Mouse (Mus musculus): ENCODE measurements around the gene Gm49325. TPM values are rescaled to one million over a fixed set of nuclear protein-coding genes. Genes with fewer than 3 reads are reported as not detected.

Gm49325 gene
- polyA plus RNA-seq, 1 experiment from 2014 or later: 1.9 TPM

MicroRNAs within 50 kb of the gene (microRNA counts, 519-probe panel; counts per million panel counts)
- 1,639 counts per million, percentile 9 among the panel's probes with 10 or more counts for microRNA mmu-miR-1930

Small RNA genes lying within 50 kb of the gene (microRNA-seq; reads per million reads assigned to microRNA genes)
- 9.6 reads per million, percentile 28 among the genes with 10 or more reads in this experiment for gene Mir1930

Other genes with a start within 250 kb of the Gm49325 start
- gene Adarb1, start 187.9 kb upstream of the Gm49325 start, polyA plus RNA-seq (2015; fragmentation: Nextera tagmentation; extraction: Ambion mirVana): 37.7 and 41.0 TPM in 2 replicates
- 35.1 and 38.0 TPM in 2 replicates for gene Fam207a, start 90.4 kb upstream of the Gm49325 start, polyA plus RNA-seq (2015; fragmentation: Nextera tagmentation; extraction: Ambion mirVana)
- 3.7 and 5.3 TPM in 2 replicates for gene Itgb2, start 75.9 kb upstream of the Gm49325 start, polyA plus RNA-seq (2015; fragmentation: Nextera tagmentation; extraction: Ambion mirVana)
- gene Pttg1ip, start 24.5 kb upstream of the Gm49325 start, polyA plus RNA-seq (2015; fragmentation: Nextera tagmentation; extraction: Ambion mirVana): 118 and 122 TPM in 2 replicates
- 350 and 361 TPM in 2 replicates for gene Sumo3, start 100 bp upstream of the Gm49325 start, polyA plus RNA-seq (2015; fragmentation: Nextera tagmentation; extraction: Ambion mirVana)
- gene Ube2g2, start 16.1 kb downstream of the Gm49325 start, polyA plus RNA-seq (2015; fragmentation: Nextera tagmentation; extraction: Ambion mirVana): 73.8 and 74.3 TPM in 2 replicates
- gene Tspear, start 80.4 kb downstream of the Gm49325 start, polyA plus RNA-seq (2015; fragmentation: Nextera tagmentation; extraction: Ambion mirVana): 0.08 and 0.19 TPM in 2 replicates
- not detected in 2 replicates for gene Gm19402, start 84.6 kb downstream of the Gm49325 start, polyA plus RNA-seq (2015; fragmentation: Nextera tagmentation; extraction: Ambion mirVana)
- gene Gm9508, start 91.0 kb downstream of the Gm49325 start, polyA plus RNA-seq (2015; fragmentation: Nextera tagmentation; extraction: Ambion mirVana): not detected in 2 replicates
- not detected in 2 replicates for gene Gm10272, start 100.4 kb downstream of the Gm49325 start, polyA plus RNA-seq (2015; fragmentation: Nextera tagmentation; extraction: Ambion mirVana)
- gene Gm10024, start 105.3 kb downstream of the Gm49325 start, polyA plus RNA-seq (2015; fragmentation: Nextera tagmentation; extraction: Ambion mirVana): not detected in 2 replicates
- not detected in 2 replicates for gene Gm10142, start 109.6 kb downstream of the Gm49325 start, polyA plus RNA-seq (2015; fragmentation: Nextera tagmentation; extraction: Ambion mirVana)
- gene Krtap12-1, start 114.4 kb downstream of the Gm49325 start, polyA plus RNA-seq (2015; fragmentation: Nextera tagmentation; extraction: Ambion mirVana): not detected in 2 replicates
- not detected in 2 replicates for gene Gm10100, start 120.3 kb downstream of the Gm49325 start, polyA plus RNA-seq (2015; fragmentation: Nextera tagmentation; extraction: Ambion mirVana)
- not detected in 2 replicates for gene Gm18596, start 136.4 kb downstream of the Gm49325 start, polyA plus RNA-seq (2015; fragmentation: Nextera tagmentation; extraction: Ambion mirVana)
- gene Gm9736, start 145.2 kb downstream of the Gm49325 start, polyA plus RNA-seq (2015; fragmentation: Nextera tagmentation; extraction: Ambion mirVana): not detected in 2 replicates
- not detected in 2 replicates for gene Gm3233, start 153.5 kb downstream of the Gm49325 start, polyA plus RNA-seq (2015; fragmentation: Nextera tagmentation; extraction: Ambion mirVana)
- not detected in 2 replicates for gene Gm3238, start 165.1 kb downstream of the Gm49325 start, polyA plus RNA-seq (2015; fragmentation: Nextera tagmentation; extraction: Ambion mirVana)
- gene Gm7138, start 170.7 kb downstream of the Gm49325 start, polyA plus RNA-seq (2015; fragmentation: Nextera tagmentation; extraction: Ambion mirVana): not detected in 2 replicates
- gene Gm3250, start 176.3 kb downstream of the Gm49325 start, polyA plus RNA-seq (2015; fragmentation: Nextera tagmentation; extraction: Ambion mirVana): not detected in 2 replicates
- gene Gm7137, start 182.0 kb downstream of the Gm49325 start, polyA plus RNA-seq (2015; fragmentation: Nextera tagmentation; extraction: Ambion mirVana): not detected in 2 replicates
- not detected in 2 replicates for gene Gm9639, start 188.9 kb downstream of the Gm49325 start, polyA plus RNA-seq (2015; fragmentation: Nextera tagmentation; extraction: Ambion mirVana)
- not detected in 2 replicates for gene Gm19668, start 192.9 kb downstream of the Gm49325 start, polyA plus RNA-seq (2015; fragmentation: Nextera tagmentation; extraction: Ambion mirVana)
- not detected in 2 replicates for gene Gm9507, start 205.6 kb downstream of the Gm49325 start, polyA plus RNA-seq (2015; fragmentation: Nextera tagmentation; extraction: Ambion mirVana)
- gene Gm2696, start 208.5 kb downstream of the Gm49325 start, polyA plus RNA-seq (2015; fragmentation: Nextera tagmentation; extraction: Ambion mirVana): not detected in 2 replicates
- not detected in 2 replicates for gene Krtap10-4, start 220.9 kb downstream of the Gm49325 start, polyA plus RNA-seq (2015; fragmentation: Nextera tagmentation; extraction: Ambion mirVana)
- not detected in 2 replicates for gene Krtap10-10, start 229.8 kb downstream of the Gm49325 start, polyA plus RNA-seq (2015; fragmentation: Nextera tagmentation; extraction: Ambion mirVana)
- not detected in 2 replicates for gene Gm36176, start 240.6 kb downstream of the Gm49325 start, polyA plus RNA-seq (2015; fragmentation: Nextera tagmentation; extraction: Ambion mirVana)
- gene Gm10318, start 246.7 kb downstream of the Gm49325 start, polyA plus RNA-seq (2015; fragmentation: Nextera tagmentation; extraction: Ambion mirVana): not detected in 2 replicates